Mouse (Mus musculus) retina, embryonic 14.5 days (tissue): ENCODE results near the gene Cers6.

Experiments
- DNase-seq: peaks from one replicate; pipeline ENCODE4 v3.0.0-alpha.2; 2015; ENCODE audit warnings: low spot score

Gene Cers6

GRCm38 (mm10) chr2:68968028-68968427 is 106.8 kb downstream of the Cers6 start:
- no peak for DNase-seq

DNA sequence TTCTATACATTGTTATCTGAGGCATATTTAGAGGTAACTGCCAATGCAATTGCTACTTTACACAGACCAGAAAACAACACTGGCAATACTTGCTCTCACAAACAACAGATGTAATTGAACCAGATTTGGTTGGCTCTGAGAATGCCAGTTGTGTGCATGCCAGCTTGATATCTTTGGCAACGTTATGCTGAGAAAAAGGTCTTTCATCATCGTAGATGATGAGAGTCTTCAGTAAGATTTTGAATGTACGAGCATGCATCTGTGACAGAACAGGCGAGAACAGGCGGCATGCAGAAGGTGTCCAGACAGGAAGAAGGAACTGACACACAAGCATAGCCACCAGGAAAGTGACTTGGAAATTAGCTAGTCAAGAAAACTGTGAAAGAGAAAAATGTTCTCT is 110.6 kb downstream of the Cers6 start:
- no peak for DNase-seq

GRCm38 (mm10) chr2:68973753-68974152 is 112.5 kb downstream of the Cers6 start:
- no peak for DNase-seq

GRCm38 (mm10) chr2:68975286-68975685 is 114.0 kb downstream of the Cers6 start:
- DNase-seq: no peak

DNA sequence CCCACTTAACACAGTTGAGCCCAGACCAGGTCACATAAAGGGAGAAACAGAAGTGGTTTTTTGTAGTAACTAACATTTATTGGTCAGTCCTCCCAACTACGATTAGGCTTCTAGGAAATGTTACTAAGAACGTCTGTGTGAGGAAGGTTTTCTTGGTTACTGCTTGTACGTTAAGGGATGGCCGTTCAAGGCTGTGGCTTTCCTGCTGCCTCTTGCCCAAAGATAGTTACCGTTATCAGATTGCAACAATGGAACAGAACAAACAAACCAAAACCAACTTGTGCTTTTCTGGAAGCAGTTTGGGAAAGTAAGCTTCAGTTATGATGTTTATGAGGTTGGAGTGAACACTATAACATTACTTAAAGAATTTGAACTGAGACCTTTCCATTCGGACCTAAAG is 114.5 kb downstream of the Cers6 start:
- DNase-seq: no peak

GRCm38 (mm10) chr2:68978244-68978643 is 117.0 kb downstream of the Cers6 start:
- no peak for DNase-seq

- no peak for DNase-seq
These were observed 117.7 kb downstream of the Cers6 start for GRCm38 (mm10) chr2:68978660-68979604.

DNA sequence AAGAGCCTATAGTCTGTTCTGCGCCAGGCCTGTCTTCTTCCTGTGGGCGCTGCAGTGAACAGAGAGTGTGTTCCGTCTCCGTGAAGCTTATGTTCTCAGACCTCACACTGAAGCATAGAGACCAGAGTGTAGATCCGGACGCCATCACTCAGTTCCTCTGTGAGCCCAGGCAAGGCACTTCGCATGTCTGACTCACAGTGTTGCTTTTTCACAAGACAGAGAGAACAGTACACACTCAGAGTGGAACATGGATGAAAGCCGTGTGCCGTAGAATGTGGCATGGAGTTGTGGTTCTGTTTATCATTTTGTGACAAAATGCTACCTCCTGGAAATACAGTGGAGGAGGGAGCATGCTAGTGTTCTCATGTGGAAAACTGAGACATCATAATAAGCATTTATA is 120.1 kb downstream of the Cers6 start:
- no peak for DNase-seq

GRCm38 (mm10) chr2:68981756-68982409 is 120.6 kb downstream of the Cers6 start:
- DNase-seq: no peak

GRCm38 (mm10) chr2:68982979-68983378 is 121.7 kb downstream of the Cers6 start:
- DNase-seq: no peak

DNA sequence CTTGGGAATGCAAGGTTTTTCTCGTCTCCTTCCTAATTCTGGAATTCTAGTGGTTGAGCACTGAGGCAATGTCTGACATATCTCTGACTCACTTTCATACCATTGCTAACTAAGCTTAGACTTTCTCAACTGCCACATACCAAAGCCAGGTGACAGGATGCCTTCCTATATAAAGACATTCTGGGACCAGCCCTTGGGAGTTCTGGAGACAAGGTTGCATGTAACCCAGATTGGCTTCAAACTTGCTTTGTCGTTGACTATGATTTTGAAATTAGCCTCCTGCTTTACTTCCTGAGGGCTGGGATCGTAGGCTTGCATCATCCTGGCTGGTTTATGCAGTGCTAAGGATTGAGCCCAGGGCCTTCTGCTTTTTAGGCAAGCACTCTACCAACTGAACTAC is 122.2 kb downstream of the Cers6 start:
- DNase-seq: no peak

DNA sequence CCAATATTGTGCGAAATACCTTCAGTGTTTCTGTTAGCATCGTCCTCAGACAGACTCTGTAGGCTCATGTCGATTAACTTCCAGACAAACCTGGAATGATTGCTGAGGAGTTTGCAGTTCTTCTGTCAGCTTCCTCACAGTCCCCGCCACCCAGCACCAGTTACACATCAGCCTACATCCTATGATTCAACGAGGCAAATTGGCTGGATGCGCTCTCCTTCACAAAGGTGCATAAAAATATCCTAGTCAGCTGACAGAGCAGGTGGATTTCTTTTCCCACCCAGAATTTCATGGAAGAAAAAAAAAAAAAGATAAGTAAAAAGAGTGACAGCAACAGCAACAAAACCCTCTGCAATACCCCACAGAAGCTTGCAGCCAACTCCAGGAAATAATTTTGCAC is 127.9 kb downstream of the Cers6 start:
- DNase-seq: no peak

DNA sequence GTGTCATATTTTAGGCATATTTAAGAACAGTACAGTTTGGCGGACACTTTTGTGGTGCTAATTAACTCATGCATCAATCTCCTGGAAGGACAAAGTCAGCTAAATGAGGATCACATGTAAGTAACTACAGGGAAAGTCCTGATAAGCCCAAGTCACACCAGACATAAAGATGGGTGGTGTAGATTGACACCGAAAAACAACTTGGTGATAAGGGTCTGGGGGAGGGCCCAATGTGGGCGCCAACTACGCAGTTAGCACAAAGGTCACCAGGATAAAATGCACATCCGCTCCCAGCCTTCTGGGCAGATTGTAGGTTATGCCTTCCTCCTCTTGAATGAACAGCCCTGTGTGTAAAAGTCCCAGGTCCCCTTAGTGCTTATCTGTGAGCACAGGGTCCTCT is 131.4 kb downstream of the Cers6 start:
- no peak for DNase-seq

- DNase-seq: no peak
These were observed 133.2 kb downstream of the Cers6 start for GRCm38 (mm10) chr2:68994441-68994840.

GRCm38 (mm10) chr2:68995723-68996122 is 134.5 kb downstream of the Cers6 start:
- DNase-seq: no peak

DNA sequence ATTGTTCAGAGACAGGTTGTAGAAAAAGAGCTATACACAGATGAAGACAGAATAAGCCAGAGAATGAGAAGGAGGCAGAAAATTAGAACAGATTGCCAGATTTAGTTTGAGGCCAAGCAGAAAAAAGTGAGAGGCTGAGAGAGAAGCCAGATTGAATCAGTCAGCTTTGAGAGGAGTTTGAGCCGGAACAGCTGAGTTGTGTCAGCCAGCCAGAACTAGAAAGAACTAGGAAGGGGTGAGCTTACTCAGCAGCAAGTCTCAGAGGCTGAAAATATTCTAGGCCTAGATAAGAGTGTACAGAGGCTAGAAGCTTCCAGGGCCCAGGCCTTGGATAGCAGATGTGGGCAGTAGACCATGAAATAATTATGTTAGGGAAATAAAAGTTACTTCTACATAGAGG is 135.0 kb downstream of the Cers6 start:
- no peak for DNase-seq

- peak; percentile 16 for DNase-seq
These were observed 142.8 kb downstream of the Cers6 start for GRCm38 (mm10) chr2:69004001-69004400.

GRCm38 (mm10) chr2:69011392-69011791 is 150.2 kb downstream of the Cers6 start:
- peak; percentile 33 for DNase-seq

DNA sequence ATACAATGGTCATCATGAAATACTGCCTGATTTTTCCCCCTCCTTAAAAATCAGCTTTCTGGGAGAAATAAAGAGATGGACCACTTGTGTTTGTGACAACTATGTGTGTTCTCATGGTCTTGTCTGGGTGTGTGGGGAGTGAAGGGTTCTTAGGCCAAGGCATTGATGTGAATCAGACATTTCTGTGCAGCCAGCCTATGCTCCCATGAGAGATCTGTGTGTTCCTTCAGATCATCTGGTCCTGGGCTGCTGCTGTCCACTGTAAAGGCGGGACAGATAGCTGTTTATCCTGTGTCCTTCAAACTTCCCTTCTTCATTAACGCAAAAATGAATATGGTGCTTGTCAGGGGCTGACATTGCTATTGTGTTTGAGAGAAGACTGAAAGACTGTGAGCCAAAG is 150.6 kb downstream of the Cers6 start:
- DNase-seq: no peak

GRCm38 (mm10) chr2:69014241-69014640 is 153.0 kb downstream of the Cers6 start:
- DNase-seq: no peak

GRCm38 (mm10) chr2:69015172-69015724 is 154.0 kb downstream of the Cers6 start:
- DNase-seq: no peak

- no peak for DNase-seq
These were observed 154.6 kb downstream of the Cers6 start for GRCm38 (mm10) chr2:69015822-69016221.

- no peak for DNase-seq
These were observed 157.9 kb downstream of the Cers6 start for GRCm38 (mm10) chr2:69019026-69019565.
